Mouse (Mus musculus) gastrocnemius, postnatal 25 days (tissue): ENCODE results near the gene Parpbp. TPM values are rescaled to one million over a fixed set of nuclear protein-coding genes. Genes with fewer than 3 reads are reported as not detected.

Experiments
- total RNA-seq, 2 experiments: library from RNA; stranded (reverse); gene quantifications; 1 replicate in 1 of 2; 2 replicates in 1 of 2; pipeline ENCODE4 v1.2.3; 2021

Gene Parpbp
- total RNA-seq, 2 experiments from 2014 or later: 0.08 to 0.13 TPM

Other genes with a start within 250 kb of the Parpbp start
- not detected for gene Pmch, start 55.9 kb downstream of the Parpbp start, total RNA-seq
- 1 to 10 TPM; 4.8 to 5.8 TPM for gene Nup37, start 51 bp upstream of the Parpbp start, total RNA-seq
- gene Washc3, start 54.2 kb upstream of the Parpbp start, total RNA-seq: 10 to 100 TPM; 30.2 to 34.2 TPM
- 1 to 10 TPM; 1.2 to 5.5 TPM for gene Dram1, start 232.1 kb upstream of the Parpbp start, total RNA-seq
- gene Gnptab, start 232.2 kb upstream of the Parpbp start, total RNA-seq: 10 to 100 TPM; 15.4 to 15.8 TPM